Mouse (Mus musculus) lung, adult 2 months (tissue): Measurements from ENCODE around the gene Slc22a23.

ENCODE experiments used
- CTCF ChIP-seq: fragments of 200-500 bp; IDR thresholded peaks from 2 replicates; pipeline ENCODE4 v1.5.1; 2011; ENCODE audit warnings: mild to moderate bottlenecking, low read length, control low read depth; ENCODE audit not compliant: insufficient read depth
- POLR2A ChIP-seq: fragments of 200-500 bp; IDR thresholded peaks from 2 replicates; pipeline ENCODE4 v1.6.1; 2011; ENCODE audit warnings: low read depth, mild to moderate bottlenecking, control low read depth, low read length, borderline replicate concordance; ENCODE audit errors: extremely low read depth

- TF ChIP-seq CTCF = no peak
- TF ChIP-seq POLR2A = no peak
Observed at GRCm38 (mm10) chr13:34234439-34234838, 110.5 kb downstream of the Slc22a23 start.
